Mouse (Mus musculus) heart, embryonic 11.5 days (tissue): Measurements from ENCODE around the gene Zyx. TPM values are rescaled to one million over a fixed set of nuclear protein-coding genes. Genes with fewer than 3 reads are reported as not detected.

Source experiments
- ATAC-seq: fragments of 200-750 bp; cut with Nextera tagmentation; replicated peaks from 2 replicates; pipeline ENCODE4 v1.8.0; 2017; ENCODE audit warnings: moderate library complexity; ENCODE audit not compliant: insufficient number of reproducible peaks, low FRiP score, low TSS enrichment
- H3K27ac ChIP-seq: fragments of 300-500 bp; sonication (generic); 2 replicates; pipeline ENCODE4 v1.5.1; 2014; ENCODE audit warnings: mild to moderate bottlenecking, low read depth, low read length
- H3K27me3 ChIP-seq: fragments of 300-500 bp; sonication (generic); 2 replicates; pipeline ENCODE4 v1.6.1; 2014; ENCODE audit warnings: mild to moderate bottlenecking, low read length, mixed read lengths; ENCODE audit not compliant: control insufficient read depth, insufficient read depth
- H3K36me3 ChIP-seq: fragments of 300-500 bp; sonication (generic); 2 replicates; pipeline ENCODE4 v1.6.1; 2014; ENCODE audit warnings: mild to moderate bottlenecking, low read length, moderate library complexity, mixed read lengths; ENCODE audit not compliant: control insufficient read depth, insufficient read depth
- H3K4me1 ChIP-seq: fragments of 300-500 bp; sonication (generic); 2 replicates; pipeline ENCODE4 v1.6.1; 2014; ENCODE audit warnings: low read length; ENCODE audit not compliant: control insufficient read depth, insufficient read depth
- H3K4me2 ChIP-seq: fragments of 300-500 bp; sonication (generic); 2 replicates; pipeline ENCODE4 v1.6.1; 2014; ENCODE audit warnings: mild to moderate bottlenecking, moderate library complexity
- H3K4me3 ChIP-seq: fragments of 300-500 bp; sonication (generic); 2 replicates; pipeline ENCODE4 v1.5.1; 2014; ENCODE audit warnings: low read depth, low read length
- H3K9ac ChIP-seq: fragments of 300-500 bp; sonication (generic); 2 replicates; pipeline ENCODE4 v1.6.1; 2014; ENCODE audit warnings: mild to moderate bottlenecking, low read depth, low read length, moderate library complexity
- H3K9me3 ChIP-seq: fragments of 300-500 bp; sonication (generic); replicated peaks from 2 replicates; pipeline ENCODE4 v1.6.1; 2016; ENCODE audit warnings: low read length; ENCODE audit not compliant: control insufficient read depth
- WGBS: fragments of 180-500 bp; shearing (Covaris S2); extraction: QIAGEN DNeasy Blood & Tissue Kit; methylation state at CpG from one replicate; pipeline ENCODE4 v1.1.7; 2014; ENCODE audit not compliant: insufficient replicate concordance; 5-methylcytosine and 5-hydroxymethylcytosine counted together
- polyA plus RNA-seq: library from polyadenylated mRNA; unstranded; fragments of >200 nt; fragmentation: Nextera tagmentation; extraction: Ambion mirVana; gene quantifications from 2 replicates; pipeline ENCODE4 v1.2.1, GENCODE M21; 2014

The Zyx gene
- polyA plus RNA-seq: 159 and 177 TPM in 2 replicates

GRCm38 (mm10) chr6:42349426-42350020, at the start of gene Zyx:
Zyx (plus strand) TSS chr6:42349630.
- peak within 1 kb of the TSS; percentile 94 for H3K9ac ChIP-seq
- 0% methylated on average over 27 of the region's 36 CpGs for WGBS
- no peaks in the 10 kb centered on the region for H3K9me3 ChIP-seq
- H3K4me2 ChIP-seq: peak within 1 kb of the TSS; percentile 97
- H3K27me3 ChIP-seq: no peaks in the 10 kb centered on the region
- peaks cover 4% of the 10 kb centered on the region; the same call in 1 of the 2 replicates for H3K36me3 ChIP-seq
- peak within 1 kb of the TSS; percentile 90 for H3K4me3 ChIP-seq
- peak; percentile 91 for ATAC-seq
- H3K27ac ChIP-seq: peak within 1 kb of the TSS; percentile 99
- H3K4me1 ChIP-seq: peaks cover 39% of the 10 kb centered on the region

GRCm38 (mm10) chr6:42309816-42310378, 39.5 kb upstream of the Zyx start:
- no peak for ATAC-seq
- no peak overlapping the region for H3K9ac ChIP-seq

GRCm38 (mm10) chr6:42310427-42311053, 38.9 kb upstream of the Zyx start:
- H3K9ac ChIP-seq: no peak overlapping the region
- no peak overlapping the region for H3K4me3 ChIP-seq
- no peaks in the 10 kb centered on the region for H3K27me3 ChIP-seq
- H3K27ac ChIP-seq: no peak overlapping the region
- ATAC-seq: no peak
- no peaks in the 10 kb centered on the region for H3K36me3 ChIP-seq
- H3K4me2 ChIP-seq: no peak overlapping the region
- no peaks in the 10 kb centered on the region for H3K9me3 ChIP-seq
- 78% methylated on average over 2 of the region's 2 CpGs for WGBS
- no peaks in the 10 kb centered on the region for H3K4me1 ChIP-seq

More at GRCm38 (mm10) chr6:42309816-42310378, 39.5 kb upstream of the Zyx start:
- no peaks in the 10 kb centered on the region for H3K36me3 ChIP-seq
- no peaks in the 10 kb centered on the region for H3K9me3 ChIP-seq
- H3K27me3 ChIP-seq: no peaks in the 10 kb centered on the region
- H3K4me1 ChIP-seq: no peaks in the 10 kb centered on the region
- H3K4me3 ChIP-seq: no peak overlapping the region
- no peak overlapping the region for H3K4me2 ChIP-seq
- 42% methylated on average over 8 of the region's 8 CpGs for WGBS
- no peak overlapping the region for H3K27ac ChIP-seq

GRCm38 (mm10) chr6:42318293-42318692, 31.1 kb upstream of the Zyx start:
- Histone ChIP-seq H3K9ac (no peak overlapping the region), H3K9me3 (no peaks in the 10 kb centered on the region), H3K4me1 (peaks cover 3% of the 10 kb centered on the region; the same call in 1 of the 2 replicates)

GRCm38 (mm10) chr6:42323371-42324066, 25.9 kb upstream of the Zyx start:
- peak overlapping the region; percentile 98 for H3K4me2 ChIP-seq
- peak; percentile 43; the same call in 1 of the 2 replicates for ATAC-seq
- H3K9me3 ChIP-seq: no peaks in the 10 kb centered on the region
- H3K4me3 ChIP-seq: peak overlapping the region; percentile 64
- peaks cover 10% of the 10 kb centered on the region for H3K4me1 ChIP-seq
- H3K27ac ChIP-seq: no peak overlapping the region
- WGBS: under 1% methylated on average over 28 of the region's 28 CpGs
- peaks cover 43% of the 10 kb centered on the region for H3K27me3 ChIP-seq
- H3K36me3 ChIP-seq: no peaks in the 10 kb centered on the region
- H3K9ac ChIP-seq: no peak overlapping the region

More at GRCm38 (mm10) chr6:42318293-42318692, 31.1 kb upstream of the Zyx start:
- Histone ChIP-seq H3K36me3 (no peaks in the 10 kb centered on the region), H3K4me2 (no peak overlapping the region), H3K27ac (no peak overlapping the region), H3K27me3 (peaks cover 26% of the 10 kb centered on the region), H3K4me3 (no peak overlapping the region)
- no peak for ATAC-seq
- WGBS: 64% methylated on average over 4 of the region's 4 CpGs

GRCm38 (mm10) chr6:42324067-42324481, 25.4 kb upstream of the Zyx start:
- peaks cover 10% of the 10 kb centered on the region for H3K4me1 ChIP-seq
- no peaks in the 10 kb centered on the region for H3K9me3 ChIP-seq
- no peak overlapping the region for H3K27ac ChIP-seq
- peak overlapping the region; percentile 98 for H3K4me2 ChIP-seq
- H3K36me3 ChIP-seq: no peaks in the 10 kb centered on the region
- under 1% methylated on average over 18 of the region's 32 CpGs for whole genome bisulfite sequencing
- H3K27me3 ChIP-seq: peaks cover 43% of the 10 kb centered on the region
- H3K9ac ChIP-seq: peak overlapping the region; percentile 50; the same call in 1 of the 2 replicates
- no peak; the same call in 1 of the 2 replicates for ATAC-seq
- H3K4me3 ChIP-seq: peak overlapping the region; percentile 64

GRCm38 (mm10) chr6:42324482-42325267, 24.8 kb upstream of the Zyx start, which contains the start of gene Fam131b:
Fam131b (minus strand) TSS chr6:42324643.
- H3K9me3 ChIP-seq: no peaks in the 10 kb centered on the region
- ATAC-seq: peak; percentile 27; the same call in 1 of the 2 replicates
- H3K4me1 ChIP-seq: peaks cover 10% of the 10 kb centered on the region
- H3K4me3 ChIP-seq: peak within 1 kb of the TSS; percentile 64
- H3K27ac ChIP-seq: no peak within 1 kb of the TSS
- peak within 1 kb of the TSS; percentile 98 for H3K4me2 ChIP-seq
- peak within 1 kb of the TSS; percentile 50; the same call in 1 of the 2 replicates for H3K9ac ChIP-seq
- WGBS: 2% methylated on average over 47 of the region's 68 CpGs
- no peaks in the 10 kb centered on the region for H3K36me3 ChIP-seq
- peaks cover 43% of the 10 kb centered on the region for H3K27me3 ChIP-seq

- Histone ChIP-seq H3K27ac (no peak overlapping the region), H3K36me3 (no peaks in the 10 kb centered on the region), H3K9me3 (no peaks in the 10 kb centered on the region), H3K4me1 (peaks cover 10% of the 10 kb centered on the region), H3K4me2 (peak overlapping the region; percentile 98), H3K4me3 (peak overlapping the region; percentile 64), H3K9ac (no peak overlapping the region), H3K27me3 (peaks cover 43% of the 10 kb centered on the region)
- no peak for ATAC-seq
- WGBS: 5% methylated on average over 7 of the region's 7 CpGs
Measured at GRCm38 (mm10) chr6:42325268-42325609, 24.2 kb upstream of the Zyx start.
